Mouse (Mus musculus): ENCODE measurements at regions not wholly inside any gene's neighbourhood (a gene's known extent, or its start where the extent isn't known, plus 50 kb on each side); places are given as distances from the start of the nearest gene placed in this dataset.

DNA sequence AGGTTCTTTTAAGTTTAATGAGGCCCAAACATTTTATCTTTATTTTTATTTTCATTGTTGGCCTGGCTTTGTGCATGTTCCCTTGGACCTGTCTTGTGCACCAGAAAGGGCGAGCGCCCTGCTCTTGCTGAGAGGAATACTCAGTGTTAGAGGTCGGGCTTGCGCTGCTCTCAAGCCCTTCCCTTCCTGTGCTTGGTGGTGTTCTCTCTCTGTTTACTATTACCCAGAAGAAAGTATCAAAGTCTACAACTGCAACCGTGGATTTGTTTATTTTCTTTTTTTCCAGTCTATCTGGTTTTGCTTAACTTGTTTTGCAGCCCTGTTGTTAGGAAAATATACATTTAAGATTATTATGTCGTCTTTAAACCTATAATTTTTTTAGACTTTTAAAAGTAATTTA is 74.1 kb upstream of the Aldh1a3 start:
- TF ChIP-seq CTCF (IDR thresholded peaks at IDR 0.05; ENCODE audit: insufficient read depth, low read length) (no peak), POLR2A (IDR thresholded peaks at IDR 0.05; ENCODE audit: borderline replicate concordance, extremely low read depth, low read depth, low read length) (no peak)

Measured in lung, adult 2 months (tissue).